Mouse (Mus musculus) ES-Bruce4 (cell line): ENCODE measurements at regions not wholly inside any gene's neighbourhood (a gene's known extent, or its start where the extent isn't known, plus 50 kb on each side); places are given as distances from the start of the nearest gene placed in this dataset.

Source experiments
- EP300 ChIP-seq: IDR thresholded peaks from 2 replicates; pipeline ENCODE4 v1.6.1; 2011; ENCODE audit warnings: low read depth, low read length; ENCODE audit not compliant: insufficient read depth
- POLR2A ChIP-seq: IDR thresholded peaks from one replicate; pipeline ENCODE4 v1.8.1; 2011; ENCODE audit warnings: low read length; ENCODE audit not compliant: insufficient read depth

DNA sequence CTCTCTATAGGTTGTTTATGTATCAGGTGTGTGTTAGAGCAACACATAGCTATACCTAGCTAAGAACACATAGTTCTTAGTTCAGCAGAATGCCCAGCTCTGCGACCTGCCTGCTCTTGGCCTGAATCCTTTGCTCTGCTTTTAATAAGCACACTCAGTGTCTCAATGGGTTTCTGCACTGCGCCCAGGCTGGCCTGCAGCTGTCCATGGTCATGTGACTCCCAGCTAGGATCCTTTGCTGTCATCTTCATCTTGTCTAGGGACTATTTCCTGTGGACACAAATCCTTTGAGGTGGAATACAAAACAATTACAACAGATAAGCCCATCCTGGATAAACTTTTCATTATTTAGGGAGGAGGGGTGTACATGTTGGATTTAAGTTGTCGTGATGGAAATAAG, 490.7 kb downstream of the 1700129C05Rik start:
- no peak for TF ChIP-seq EP300
- TF ChIP-seq POLR2A: no peak
